Mouse (Mus musculus) gastrocnemius, adult 18-20 months (tissue): ENCODE results near the gene Cpsf4. TPM values are rescaled to one million over a fixed set of nuclear protein-coding genes. Genes with fewer than 3 reads are reported as not detected.
"Not testable (repeated sequence)": the region's sequence is repeated elsewhere in the genome, so short reads cannot be mapped to it uniquely, and the experiment has no call there.

Experiments used
- DNase-seq: peaks from one replicate; pipeline ENCODE4 v3.0.0; 2021; ENCODE audit warnings: low spot score
- total RNA-seq, 2 experiments: library from RNA; stranded (reverse); gene quantifications; 2 replicates each; pipeline ENCODE4 v1.2.3; 2021

Cpsf4 gene
- total RNA-seq, 2 experiments from 2014 or later: 9.2 to 9.5 TPM

- DNase-seq: no peak
These were observed 55.8 kb downstream of the Cpsf4 start for GRCm38 (mm10) chr5:145222840-145223239.

- DNase-seq: no peak
These were observed 56.4 kb downstream of the Cpsf4 start for GRCm38 (mm10) chr5:145223395-145223794.

- DNase-seq: no peak
These were observed 59.4 kb downstream of the Cpsf4 start for GRCm38 (mm10) chr5:145226453-145226852.

- not testable (repeated sequence) for DNase-seq
These were observed 62.3 kb downstream of the Cpsf4 start for GRCm38 (mm10) chr5:145229283-145229682.

- DNase-seq: no peak
These were observed 63.6 kb downstream of the Cpsf4 start for GRCm38 (mm10) chr5:145230641-145231040.

GRCm38 (mm10) chr5:145231367-145231871, 64.4 kb downstream of the Cpsf4 start, which contains the start of gene Zfp655:
Zfp655 (plus strand) TSS chr5:145231715.
- DNase-seq: peak; percentile 98

Other genes starting within 250 kb of the Cpsf4 start
- gene Smurf1, start 201.4 kb upstream of the Cpsf4 start, total RNA-seq: 10 to 100 TPM in 1 of 2 experiments, 1 to 10 TPM in 1; 9.7 to 13.3 TPM
- gene Gm4871, start 134.5 kb upstream of the Cpsf4 start, total RNA-seq: not detected
- not detected for gene 1700018F24Rik, start 124.2 kb upstream of the Cpsf4 start, total RNA-seq
- gene Arpc1a, start 83.4 kb upstream of the Cpsf4 start, total RNA-seq: 10 to 100 TPM; 23.6 to 30.9 TPM
- not detected for gene Kpna7, start 83.2 kb upstream of the Cpsf4 start, total RNA-seq
- gene Arpc1b, start 53.0 kb upstream of the Cpsf4 start, total RNA-seq: 10 to 100 TPM; 17.2 to 25.7 TPM
- gene Pdap1, start 27.0 kb upstream of the Cpsf4 start, total RNA-seq: 10 to 100 TPM; 56.0 to 56.6 TPM
- gene Bud31, start 26.9 kb upstream of the Cpsf4 start, total RNA-seq: 10 to 100 TPM; 48.5 to 54.9 TPM
- gene Ptcd1, start 105 bp upstream of the Cpsf4 start, total RNA-seq: 10 to 100 TPM; 10.6 to 10.8 TPM
- 100 to 1,000 TPM; 688 to 719 TPM for gene Atp5j2, start 24.8 kb downstream of the Cpsf4 start, total RNA-seq
- 10 to 100 TPM in 1 of 2 experiments, 1 to 10 TPM in 1; 8.7 to 11.8 TPM for gene Zkscan14, start 34.7 kb downstream of the Cpsf4 start, total RNA-seq
- gene Zkscan5, start 37.3 kb downstream of the Cpsf4 start, total RNA-seq: 1 to 10 TPM; 8.5 to 9.6 TPM
- gene Zfp655, start 64.5 kb downstream of the Cpsf4 start, total RNA-seq: 10 to 100 TPM; 12.4 to 14.9 TPM
- gene Zscan25, start 113.3 kb downstream of the Cpsf4 start, total RNA-seq: 1 to 10 TPM; 7.9 to 8.0 TPM
- not detected for gene Cyp3a57, start 178.1 kb downstream of the Cpsf4 start, total RNA-seq